Mouse (Mus musculus) bone marrow, adult 2 months (tissue): ENCODE results near the gene Mtch1.

Source experiments
- CTCF ChIP-seq: fragments of 200-500 bp; IDR thresholded peaks from 2 replicates; pipeline ENCODE4 v1.5.1; 2011; ENCODE audit warnings: low read length, control low read depth; ENCODE audit not compliant: control insufficient read depth, insufficient read depth
- POLR2A ChIP-seq: fragments of 200-500 bp; IDR thresholded peaks from 2 replicates; pipeline ENCODE4 v1.6.1; 2011; ENCODE audit warnings: low read depth, mild to moderate bottlenecking, control low read depth, low read length, borderline replicate concordance; ENCODE audit not compliant: control insufficient read depth

DNA sequence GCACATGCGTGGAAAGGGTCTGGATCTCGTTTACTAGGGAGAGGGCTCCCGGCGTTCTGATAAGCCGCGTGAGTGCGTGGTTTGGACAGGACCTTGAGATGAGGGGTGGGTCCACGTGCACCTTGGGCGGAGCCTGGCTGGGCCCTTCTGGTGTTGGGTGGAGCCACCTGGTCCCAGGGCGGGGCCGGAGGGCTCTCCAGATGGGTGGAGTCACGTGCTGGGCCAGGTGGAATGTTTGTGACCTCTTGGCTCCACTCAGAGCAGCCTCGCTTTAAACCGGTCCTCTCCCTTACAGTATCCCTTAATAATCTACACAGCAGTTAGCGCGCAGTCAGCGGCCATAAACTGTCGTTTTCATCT lies 25.2 kb downstream of the Mtch1 start:
- TF ChIP-seq POLR2A, result no peak
- TF ChIP-seq CTCF, result no peak
